Comparison of ENCODE assay signal across 24 mouse cellular contexts in the genomic region with DNA sequence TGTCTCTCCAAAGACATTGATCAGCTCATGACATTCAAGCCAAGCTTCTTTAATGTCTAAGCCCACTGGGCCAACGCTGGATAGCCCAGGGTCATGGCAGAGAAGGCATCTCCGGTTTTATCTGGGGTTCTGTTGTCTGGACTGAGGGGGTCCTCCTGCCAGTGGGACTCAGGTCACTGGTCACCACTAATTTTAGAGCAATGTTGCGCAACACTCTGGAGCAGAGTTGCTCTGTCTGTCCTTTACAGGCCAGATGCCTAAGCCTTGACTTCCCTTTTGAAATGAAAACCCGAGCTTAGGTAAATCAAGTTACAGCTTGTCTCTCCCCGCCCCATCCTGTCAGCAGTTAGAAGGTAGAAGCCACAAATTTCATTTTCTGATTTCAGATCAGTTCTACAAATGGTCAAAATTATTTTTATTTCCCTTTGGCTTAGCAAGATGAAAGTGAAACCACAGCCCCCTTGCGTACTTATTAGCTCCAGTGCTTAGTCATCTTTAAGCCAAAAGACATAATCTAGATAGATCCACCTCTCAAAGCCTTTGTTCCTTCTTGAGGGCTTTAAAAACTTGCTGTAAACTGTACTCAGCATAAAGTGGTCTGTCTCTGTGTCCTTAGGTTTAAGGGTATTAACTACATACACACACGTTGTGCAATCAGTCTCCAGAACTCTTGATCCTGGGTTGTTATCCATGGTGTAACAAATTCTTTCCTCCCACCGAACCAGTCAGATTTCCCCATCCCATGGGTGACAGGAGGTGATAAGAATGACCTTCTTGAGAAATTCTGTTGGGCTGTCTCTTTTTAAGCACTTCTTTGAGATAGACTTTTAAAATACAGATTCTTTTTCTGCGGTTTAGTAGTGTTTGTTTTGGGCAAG.
DNase-seq lines count a peak whose midpoint lies in the region; ATAC-seq and TF ChIP-seq lines count a peak whose summit lies in the region.
"Had no signal": no experiment of that assay in that cellular context is flagged by ENCODE, and none has a peak within 500 bp of the region (broad histone marks: within the 10 kb centered on the region; RNA-seq: fewer than 3 reads in every experiment).

No protein-coding gene starts in this region.

- H3K36me3 ChIP-seq in C2C12 (ENCODE audit: control insufficient read depth, insufficient read depth) (no peaks in the 10 kb centered on the region), MEL (ENCODE audit: control insufficient read depth in 1 of 2, insufficient read depth in 2 of 2, low read length in 2 of 2) (peaks cover 0 to 46% of the 10 kb centered on the region in 2 experiments; a peak in 2 of 4 replicates)
- H3K36me3 ChIP-seq in liver, postnatal 0 days (replicated peaks; ENCODE audit: insufficient read depth, low read length), result no peaks in the 10 kb centered on the region
- H3K36me3 ChIP-seq: forebrain, embryonic 12.5 days; G1E; hindbrain, embryonic 12.5 days; limb, embryonic 10.5 days; midbrain, embryonic 13.5 days; neural tube, embryonic 13.5 days had no signal

- H3K4me3 ChIP-seq in C2C12 (ENCODE audit: insufficient read depth, poor library complexity, severe bottlenecking) (no peak overlapping the region), MEL (ENCODE audit: control insufficient read depth in 1 of 2, insufficient read depth in 1 of 2, low read depth in 2 of 2, low read length in 2 of 2) (peak overlapping the region; percentile 51 to 73)
- H3K4me3 ChIP-seq in liver, postnatal 0 days (ENCODE audit: low read depth, low read length), result no peak overlapping the region
- H3K4me3 ChIP-seq: forebrain, embryonic 12.5 days; hindbrain, embryonic 12.5 days; left cerebral cortex, adult 2 months; limb, embryonic 10.5 days; midbrain, embryonic 13.5 days; neural tube, embryonic 13.5 days had no signal

- peak overlapping the region; percentile 57 for H3K27ac ChIP-seq in MEL (ENCODE audit: control insufficient read depth, low read depth, low read length)
- no peak overlapping the region for H3K27ac ChIP-seq in liver, postnatal 0 days (ENCODE audit: low read depth)
- H3K27ac ChIP-seq: forebrain, embryonic 12.5 days; hindbrain, embryonic 12.5 days; left cerebral cortex, adult 2 months; limb, embryonic 10.5 days; midbrain, embryonic 13.5 days; neural tube, embryonic 13.5 days had no signal

- TF ChIP-seq RAD21 in MEL (IDR thresholded peaks at IDR 0.05; ENCODE audit: low read depth, low read length), result no peak

- H3ac ChIP-seq in C2C12 (ENCODE audit: control insufficient read depth, insufficient read length, low read depth), result no peak overlapping the region

- TF ChIP-seq POLR2A in MEL (IDR thresholded peaks at IDR 0.05; ENCODE audit: control insufficient read depth in 1 of 2, insufficient read depth in 1 of 2, low read depth in 1 of 2, low read length in 2 of 2, poor library complexity in 1 of 2), result no peak

- H3K27me3 ChIP-seq in C2C12 (ENCODE audit: control insufficient read depth, insufficient read depth, insufficient read length), result no peaks in the 10 kb centered on the region
- no peaks in the 10 kb centered on the region for H3K27me3 ChIP-seq in MEL (ENCODE audit: control insufficient read depth in 1 of 2, insufficient read depth in 2 of 2, low read length in 2 of 2)
- peaks cover 21% of the 10 kb centered on the region for H3K27me3 ChIP-seq in liver, postnatal 0 days (ENCODE audit: insufficient read depth, low read length)

- H3K4me2 ChIP-seq in liver, postnatal 0 days (ENCODE audit: low read depth, low read length), result peak overlapping the region; percentile 3; the same call in 1 of the 2 replicates
- H3K4me2 ChIP-seq: forebrain, embryonic 12.5 days; hindbrain, embryonic 12.5 days; midbrain, embryonic 13.5 days; neural tube, embryonic 13.5 days had no signal

- no peaks in the 10 kb centered on the region for H3K79me2 ChIP-seq in C2C12 (ENCODE audit: control insufficient read depth, insufficient read depth)
- no peaks in the 10 kb centered on the region for H3K79me2 ChIP-seq in MEL (ENCODE audit: control insufficient read depth, insufficient read depth, low read length, poor library complexity)

- 51% methylated on average over 9 of the region's 9 CpGs for WGBS in liver, postnatal 0 days (ENCODE audit: insufficient replicate concordance)

- no peaks in the 10 kb centered on the region for H3K9me3 ChIP-seq in MEL (replicated peaks; ENCODE audit: insufficient read depth, low read length)
- H3K9me3 ChIP-seq in liver, postnatal 0 days (ENCODE audit: low read length), result no peaks in the 10 kb centered on the region
- H3K9me3 ChIP-seq: forebrain, embryonic 12.5 days; G1E; hindbrain, embryonic 12.5 days; limb, embryonic 10.5 days; midbrain, embryonic 13.5 days; neural tube, embryonic 13.5 days had no signal

- intact Hi-C loops in heart, postnatal 25 days (cut with DNase I), result no loop called here
- intact Hi-C loops in left cerebral cortex, postnatal 10 days (cut with DNase I), result no loop called here

- no peak for ATAC-seq in liver, postnatal 0 days
- ATAC-seq: CD4-positive, CD25-positive, alpha-beta regulatory T cell, adult 4 months; inflammation-experienced regulatory T-cells, adult 6 months; midbrain, embryonic 13.5 days had no signal

- DNase-seq in heart, adult 9 months (ENCODE audit: low spot score in 2 of 2), result peak; percentile 20 to 35
- DNase-seq in heart, postnatal 25 days (ENCODE audit: low spot score), result no peak
- peak; percentile 74 for DNase-seq in MEL (ENCODE audit: low read depth, low spot score)
- no peak for DNase-seq in liver, postnatal 0 days
- DNase-seq in left cerebral cortex, postnatal 10 days (ENCODE audit: extremely low spot score in 1 of 2, low spot score in 2 of 2), result no peak
- DNase-seq in gastrocnemius, postnatal 4 days (ENCODE audit: low spot score in 2 of 2), result no peak
- DNase-seq: adrenal gland, postnatal 14 days; cerebellum, adult 18-20 months; cerebellum, postnatal 36 days; gastrocnemius, postnatal 10 days; kidney, postnatal 4 days; layer of hippocampus, adult 9-11 months; right cerebral cortex, adult 18-20 months; thymus, postnatal 25 days had no signal

- H3K79me3 ChIP-seq in C2C12 (ENCODE audit: low read depth), result no peaks in the 10 kb centered on the region

- H3K9ac ChIP-seq in MEL (ENCODE audit: control insufficient read depth, low read depth, low read length, poor library complexity, severe bottlenecking), result peak overlapping the region; percentile 53
- H3K9ac ChIP-seq in liver, postnatal 0 days (replicated peaks), result no peak overlapping the region
- H3K9ac ChIP-seq: forebrain, embryonic 12.5 days; hindbrain, embryonic 12.5 days; midbrain, embryonic 13.5 days; neural tube, embryonic 13.5 days had no signal

- peak in 1 of 2 experiments; percentile 31; a peak in 2 of 4 replicates for TF ChIP-seq EP300 in MEL (IDR thresholded peaks at IDR 0.05; ENCODE audit: low read depth in 1 of 2, low read length in 2 of 2)
- no peak for TF ChIP-seq EP300 in liver, postnatal 0 days (IDR thresholded peaks at IDR 0.05; ENCODE audit: low read depth)

- H3K4me1 ChIP-seq in MEL (ENCODE audit: control insufficient read depth in 1 of 2, insufficient read depth in 2 of 2, low read length in 2 of 2), result peaks cover 31 to 52% of the 10 kb centered on the region in 2 experiments
- peaks cover 3% of the 10 kb centered on the region; the same call in 1 of the 2 replicates for H3K4me1 ChIP-seq in liver, postnatal 0 days (ENCODE audit: insufficient read depth)

- TF ChIP-seq CTCF in C2C12 (IDR thresholded peaks at IDR 0.05; ENCODE audit: control insufficient read depth, insufficient read depth, insufficient read length), result no peak
- no peak for TF ChIP-seq CTCF in MEL (IDR thresholded peaks at IDR 0.05 in 2 of 3, conservative IDR thresholded peaks at IDR 0.05 in 1 of 3; ENCODE audit: control insufficient read depth in 1 of 3, insufficient read depth in 1 of 3, low read depth in 2 of 3, low read length in 3 of 3, poor library complexity in 1 of 3, severe bottlenecking in 1 of 3)
- TF ChIP-seq CTCF in liver, postnatal 0 days (IDR thresholded peaks at IDR 0.05; ENCODE audit: low read depth), result no peak

TF ChIP-seq in C2C12, 6 proteins besides CTCF, POLR2A, EP300 and RAD21:
- TF ChIP-seq CEBPB (IDR thresholded peaks at IDR 0.05; ENCODE audit: low read depth) (peak; percentile 92), MYOG (IDR thresholded peaks at IDR 0.05; ENCODE audit: control insufficient read depth, extremely low read depth, insufficient read length) (no peak)

TF ChIP-seq in MEL, 35 proteins besides CTCF, POLR2A, EP300 and RAD21 (continues in another document):
- TF ChIP-seq MYC (IDR thresholded peaks at IDR 0.05; ENCODE audit: low read depth, low read length) (peak; percentile 46; the same call in 1 of the 2 replicates), ZMIZ1 (IDR thresholded peaks at IDR 0.05; ENCODE audit: low read depth, low read length) (no peak), RCOR1 (IDR thresholded peaks at IDR 0.05; ENCODE audit: low read depth, low read length) (peak; percentile 77), SIN3A (IDR thresholded peaks at IDR 0.05; ENCODE audit: low read length) (peak; percentile 46; the same call in 1 of the 2 replicates), MXI1 (IDR thresholded peaks at IDR 0.05; ENCODE audit: low read depth, low read length) (peak; percentile 31; the same call in 1 of the 2 replicates), MEF2A (IDR thresholded peaks at IDR 0.05; ENCODE audit: extremely low read depth, insufficient replicate concordance, low read depth, low read length, poor library complexity, severe bottlenecking) (no peak), ZKSCAN1 (IDR thresholded peaks at IDR 0.05; ENCODE audit: low read depth, low read length) (no peak), MAX (IDR thresholded peaks at IDR 0.05; ENCODE audit: low read length) (no peak), POLR2AphosphoS2 (IDR thresholded peaks at IDR 0.05; ENCODE audit: low read length) (no peak), JUND (IDR thresholded peaks at IDR 0.05; ENCODE audit: low read depth, low read length) (no peak), TCF12 (IDR thresholded peaks at IDR 0.05; ENCODE audit: low read depth, low read length) (peak; percentile 32; the same call in 1 of the 2 replicates), E2F4 (IDR thresholded peaks at IDR 0.05; ENCODE audit: borderline replicate concordance, low read depth, low read length) (no peak), MAZ (IDR thresholded peaks at IDR 0.05; ENCODE audit: low read depth, low read length) (0 out of 2 replicates have a peak, but pooled peaks have one; percentile 37), MAFK (IDR thresholded peaks at IDR 0.05; ENCODE audit: borderline replicate concordance, low read depth, low read length) (peak; percentile 61; the same call in 1 of the 2 replicates), ZC3H11A (IDR thresholded peaks at IDR 0.05; ENCODE audit: low read depth, low read length) (no peak), ETS1 (IDR thresholded peaks at IDR 0.05; ENCODE audit: low read depth, low read length) (peak; percentile 90), BHLHE40 (IDR thresholded peaks at IDR 0.05; ENCODE audit: borderline replicate concordance, low read depth, low read length) (no peak), GABPA (IDR thresholded peaks at IDR 0.05; ENCODE audit: low read depth, low read length) (0 out of 2 replicates have a peak, but pooled peaks have one; percentile 22), HCFC1 (IDR thresholded peaks at IDR 0.05; ENCODE audit: low read depth, low read length) (no peak), ZNF384 (IDR thresholded peaks at IDR 0.05; ENCODE audit: low read depth, low read length) (no peak)

Comparison
In these comparisons a context has a peak if more than half of its experiments do, and no peak if none do; other contexts are left out.
1. DNase-seq: peak in heart, adult 9 months (2 of 2) and MEL (single experiment); none in heart, postnatal 25 days (single experiment), liver, postnatal 0 days (single experiment), left cerebral cortex, postnatal 10 days (0 of 2) and gastrocnemius, postnatal 4 days (0 of 2).
2. H3K4me3 ChIP-seq: peak in MEL (2 of 2); none in C2C12 (single experiment) and liver, postnatal 0 days (single experiment).